Mouse (Mus musculus) adrenal gland, adult 2 months (tissue): ENCODE data around the gene Rps2. TPM values are rescaled to one million over a fixed set of nuclear protein-coding genes. Genes with fewer than 3 reads are reported as not detected.
A peak's percentile ranks its signal among the peaks of the same experiment; 100 is the strongest.
"Not testable (repeated sequence)": the region's sequence is repeated elsewhere in the genome, so short reads cannot be mapped to it uniquely, and the experiment has no call there.

Experiments
- DNase-seq: peaks from one replicate; pipeline ENCODE4 v3.0.0; 2021
- long read RNA-seq: library from polyadenylated mRNA; stranded (forward); transcript quantifications from one replicate; pipeline ENCODE4 v2.0.0, GENCODE M21; 2021
- polyA plus RNA-seq: library from polyadenylated mRNA; depleted of rRNA; stranded (reverse); fragments of >200 nt; gene quantifications from 2 replicates; pipeline ENCODE4 v1.2.3, GENCODE M21; 2012; rRNA removed
- total RNA-seq, 2 experiments: library from RNA; stranded (reverse); gene quantifications; 2 replicates each; pipeline ENCODE4 v1.2.3; 2021

The Rps2 gene
- total RNA-seq, result 100 to 1,000 TPM; 718 to 903 TPM
- 2,302 and 2,907 TPM in 2 replicates for polyA plus RNA-seq
- long read RNA-seq, transcript Rps2-208 (6 exons, 998 nt), result major isoform, 129 of 160 reads
- long read RNA-seq, transcript Rps2-201 (5 exons, 1,094 nt), result minor isoform, 25 of 160 reads
- long read RNA-seq, partial matches to known transcripts, result 1 of 160 reads
- long read RNA-seq, other reads (novel, unspliced or antisense), result 3 of 160 reads

DNA sequence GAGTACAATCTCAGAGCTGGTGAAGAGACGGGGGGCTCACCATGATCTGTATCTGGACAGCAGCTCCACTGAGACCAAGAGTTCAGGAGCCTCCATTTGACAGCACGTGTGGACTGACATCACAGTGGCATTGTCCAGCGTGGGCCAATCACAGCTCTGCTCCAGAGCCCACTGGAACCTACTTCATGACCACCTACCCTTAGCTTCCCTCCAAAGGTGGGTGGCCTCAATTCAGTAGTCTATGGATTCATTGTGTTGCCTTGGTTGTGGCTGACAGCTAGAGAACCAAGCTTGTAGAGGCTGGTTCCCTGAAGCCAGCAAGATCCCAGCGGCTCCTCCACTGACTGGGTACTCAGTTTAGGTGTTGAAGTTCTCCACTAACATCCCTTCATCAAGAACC lies at the start of gene Rps2, which contains the start of gene Rnf151:
Gene Rps2 (plus strand): TSS at position 174 of the 400 bp plus-strand sequence.
Gene Rnf151 (minus strand): TSS at position 121 of the 400 bp plus-strand sequence.
- DNase-seq, result no peak

DNA sequence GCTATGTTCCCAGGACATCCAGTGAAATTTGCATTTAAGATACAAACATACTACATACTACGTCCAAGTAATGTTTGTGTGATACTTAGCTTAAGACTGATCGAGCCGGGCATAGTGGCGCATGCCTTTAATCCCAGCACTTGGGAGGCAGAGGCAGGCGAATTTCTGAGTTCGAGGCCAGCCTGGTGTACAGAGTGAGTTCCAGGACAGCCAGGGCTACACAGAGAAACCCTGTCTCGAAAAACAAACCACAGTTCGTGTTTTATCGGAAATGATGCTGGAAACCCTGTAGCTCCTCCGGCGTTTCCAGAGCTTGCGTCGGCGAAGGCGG lies 48.7 kb upstream of the Rps2 start:
- DNase-seq, result not testable (repeated sequence)

DNA sequence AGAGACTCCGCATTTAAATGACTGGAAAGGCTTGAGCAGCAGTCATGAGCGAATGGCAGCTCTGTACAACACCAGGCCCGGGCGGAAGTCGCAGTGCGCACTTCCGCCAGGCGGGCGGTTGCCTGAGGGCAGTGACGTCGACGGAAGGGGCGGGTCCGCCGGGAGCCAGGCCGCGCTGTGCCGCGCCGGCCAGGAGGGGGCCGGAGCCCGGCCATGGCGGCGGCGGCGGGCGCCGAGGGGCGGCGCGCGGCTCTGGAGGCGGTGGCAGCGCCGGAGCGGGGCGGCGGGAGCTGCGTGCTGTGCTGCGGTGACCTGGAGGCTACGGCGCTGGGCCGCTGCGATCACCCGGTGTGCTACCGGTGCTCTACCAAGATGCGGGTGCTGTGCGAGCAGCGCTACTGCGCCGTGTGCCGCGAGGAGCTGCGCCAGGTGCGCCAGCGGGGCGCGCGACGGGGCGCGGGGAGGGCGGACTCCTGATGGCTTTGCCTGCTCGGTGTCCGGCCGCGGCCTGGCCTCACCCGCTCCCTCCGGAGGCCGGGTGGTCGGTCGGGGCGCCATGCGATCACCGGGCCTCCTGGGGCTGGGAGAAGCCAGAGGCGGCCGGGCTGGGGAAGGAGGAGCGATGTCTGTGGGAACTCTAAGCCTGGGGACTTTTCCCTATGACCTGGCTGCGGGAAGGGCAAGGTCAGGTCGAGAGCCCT lies 48.2 kb upstream of the Rps2 start, which contains the start of gene Zfp598:
Gene Zfp598 (plus strand): TSS at position 143 of the 701 bp plus-strand sequence.
- peak; percentile 97 for DNase-seq

DNA sequence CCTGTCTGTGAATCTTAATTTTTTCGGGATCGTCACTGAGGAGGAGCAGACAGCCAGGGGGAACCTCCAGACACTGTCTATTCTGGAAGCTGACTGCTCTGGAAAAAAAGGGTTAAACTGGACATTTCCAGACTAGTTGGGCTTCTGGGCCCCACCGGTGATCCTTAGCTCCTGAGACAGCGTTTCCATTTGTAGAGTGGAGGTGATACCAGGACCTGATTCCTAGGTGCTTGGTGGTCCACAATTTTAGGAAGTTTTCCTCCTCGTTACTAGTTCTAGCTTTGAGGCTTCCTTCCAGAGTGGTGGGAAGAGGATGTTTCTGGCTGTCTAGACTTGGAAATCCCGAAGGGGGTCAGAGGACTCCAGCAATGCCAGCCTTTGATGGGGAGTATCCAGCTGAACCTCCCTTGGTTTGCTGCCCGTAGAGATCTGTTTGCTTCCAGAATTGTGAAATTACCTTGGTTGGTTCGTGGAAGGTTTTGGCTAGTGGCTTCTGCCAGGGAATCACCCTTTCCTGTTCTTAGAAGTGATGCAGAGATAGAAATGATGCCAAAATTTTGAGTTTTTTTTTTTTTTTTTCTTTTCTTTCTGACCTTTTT lies 47.6 kb upstream of the Rps2 start:
- DNase-seq, result peak; percentile 40

DNA sequence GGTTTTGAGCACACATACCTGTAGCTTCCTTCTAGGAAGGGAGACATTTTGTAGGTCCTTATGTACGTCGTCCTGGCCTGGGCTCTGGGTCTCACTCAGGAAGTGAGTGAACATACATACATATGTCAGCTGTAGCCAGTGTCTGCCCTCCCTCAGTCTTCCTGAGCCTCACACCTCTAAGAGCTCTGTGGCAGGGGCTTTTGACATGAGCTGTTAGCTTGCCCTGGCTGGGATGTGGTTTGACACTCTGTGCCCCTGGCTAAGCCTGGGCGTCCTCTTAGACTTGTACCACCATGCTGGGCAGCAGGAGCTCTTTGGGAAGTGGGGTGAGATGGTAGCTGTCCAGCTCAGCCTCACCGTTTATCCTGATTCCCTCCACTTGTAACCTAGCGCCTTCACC lies 46.6 kb upstream of the Rps2 start:
- no peak for DNase-seq

DNA sequence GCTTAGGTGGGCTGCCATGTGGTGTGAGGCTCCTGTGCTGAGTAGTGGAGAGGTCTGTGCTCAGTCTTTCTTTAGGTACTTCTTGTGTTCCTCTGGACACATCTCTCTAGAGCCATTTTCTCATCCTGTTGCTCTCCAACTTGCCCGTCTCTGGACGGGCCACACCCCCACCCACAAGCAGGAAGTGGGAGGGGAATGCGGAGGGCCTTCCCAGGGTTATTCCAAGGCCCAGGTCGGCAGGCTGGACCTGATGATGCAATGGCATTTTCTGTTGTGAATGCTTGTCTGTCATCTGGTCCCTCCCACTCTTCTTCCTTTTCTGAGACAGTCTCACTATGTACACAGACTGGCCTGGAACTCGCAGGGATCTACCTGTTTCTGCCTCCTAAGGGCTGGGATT lies 45.8 kb upstream of the Rps2 start:
- DNase-seq, result peak; percentile 87

DNA sequence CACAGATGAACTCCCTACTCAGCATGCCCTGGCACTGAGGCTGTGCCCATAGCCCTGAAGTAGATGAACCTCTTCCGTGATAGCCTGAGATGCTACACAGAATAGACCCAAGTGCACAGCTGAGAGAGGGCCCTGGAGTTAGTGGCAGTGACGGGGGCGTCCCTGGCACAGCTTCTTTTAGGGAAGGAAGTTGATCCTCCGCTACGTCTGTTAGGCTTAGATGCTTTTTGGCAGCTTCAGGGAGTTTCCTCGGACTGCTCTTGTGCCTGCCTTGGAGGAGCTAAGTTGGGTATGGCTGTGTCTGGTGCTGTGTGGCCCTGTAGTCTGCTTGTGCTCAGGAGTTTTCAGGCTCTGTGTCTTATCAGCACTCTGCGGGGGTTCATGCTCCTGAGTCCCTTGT lies 43.6 kb upstream of the Rps2 start:
- DNase-seq, result no peak

DNA sequence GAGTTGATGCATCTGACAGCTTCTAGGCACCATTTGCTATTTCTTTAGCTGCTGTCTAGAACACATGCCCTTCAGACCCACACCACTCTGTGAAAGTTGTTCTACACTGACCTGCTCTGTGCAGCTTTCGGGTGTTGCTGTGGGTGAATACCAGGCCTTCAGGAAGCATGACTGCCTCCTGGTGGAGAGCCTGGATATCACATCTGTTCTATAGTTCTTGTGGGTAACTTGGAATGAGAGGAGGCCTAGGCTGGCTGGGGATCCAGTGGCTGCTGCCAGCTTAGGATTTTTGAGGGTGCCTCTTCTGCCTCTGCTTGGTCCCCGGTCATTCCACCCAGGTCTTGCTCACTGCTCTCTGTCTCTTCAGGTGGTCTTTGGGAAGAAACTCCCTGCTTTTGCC lies 41.7 kb upstream of the Rps2 start:
- no peak for DNase-seq

DNA sequence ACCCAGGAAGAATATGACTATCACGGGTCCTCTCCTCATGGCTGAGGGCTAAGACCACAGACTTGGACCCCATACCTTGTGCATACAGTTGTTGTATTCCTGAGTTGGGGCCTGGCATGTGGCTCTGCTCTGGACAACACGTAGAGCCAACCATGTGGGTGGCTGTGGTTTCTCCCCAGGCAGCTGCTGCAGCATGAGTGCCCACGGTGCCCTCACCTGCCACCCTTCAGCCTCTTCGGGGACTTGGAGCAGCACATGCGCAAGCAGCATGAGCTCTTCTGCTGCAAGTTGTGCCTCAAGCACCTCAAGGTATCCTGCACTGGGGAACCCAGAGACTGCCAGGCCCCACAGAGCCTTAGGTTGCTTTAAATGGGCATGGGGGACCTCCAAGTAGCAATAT lies 41.0 kb upstream of the Rps2 start:
- DNase-seq, result no peak

DNA sequence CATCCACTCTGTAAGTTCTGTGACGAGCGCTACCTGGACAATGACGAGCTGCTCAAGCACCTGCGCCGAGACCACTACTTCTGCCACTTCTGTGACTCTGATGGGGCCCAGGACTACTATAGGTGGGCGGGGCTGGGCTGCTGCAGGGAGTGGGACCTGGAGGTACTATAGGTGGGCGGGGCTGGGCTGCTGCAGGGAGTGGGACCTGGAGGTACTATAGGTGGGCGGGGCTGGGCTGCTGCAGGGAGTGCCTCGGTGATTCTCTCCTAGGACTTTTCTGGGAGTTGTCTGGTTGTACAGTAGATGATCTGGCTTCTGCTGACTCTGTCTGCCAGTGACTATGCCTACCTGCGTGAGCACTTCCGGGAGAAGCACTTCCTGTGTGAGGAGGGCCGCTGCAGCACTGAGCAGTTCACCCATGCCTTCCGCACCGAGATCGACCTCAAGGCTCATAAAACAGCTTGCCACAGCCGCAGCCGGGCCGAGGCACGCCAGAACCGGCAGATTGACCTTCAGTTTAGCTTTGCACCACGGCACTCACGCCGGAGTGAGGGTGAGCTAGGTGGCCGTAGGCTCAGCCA lies 40.3 kb upstream of the Rps2 start:
- no peak for DNase-seq

DNA sequence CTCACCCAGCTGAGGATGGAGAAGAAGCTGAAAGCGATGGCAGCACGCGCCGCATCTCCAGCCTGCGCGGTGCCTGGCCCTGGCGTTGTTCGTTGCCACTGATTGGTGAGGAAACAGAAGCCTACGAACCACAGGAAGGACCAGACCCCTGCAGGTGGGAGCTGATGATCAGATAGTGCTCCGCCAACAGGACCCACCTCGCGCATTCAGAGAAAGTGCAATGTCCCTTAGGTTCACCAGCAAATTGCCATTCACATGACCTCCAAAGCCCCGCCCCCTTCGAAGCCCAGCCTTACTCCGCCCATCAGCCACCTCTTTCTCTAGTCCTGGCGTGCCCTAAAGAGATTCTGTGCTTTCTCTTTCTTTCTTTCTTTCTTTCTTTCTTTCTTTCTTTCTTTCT lies 31.4 kb upstream of the Rps2 start:
- DNase-seq, result peak; percentile 49

DNA sequence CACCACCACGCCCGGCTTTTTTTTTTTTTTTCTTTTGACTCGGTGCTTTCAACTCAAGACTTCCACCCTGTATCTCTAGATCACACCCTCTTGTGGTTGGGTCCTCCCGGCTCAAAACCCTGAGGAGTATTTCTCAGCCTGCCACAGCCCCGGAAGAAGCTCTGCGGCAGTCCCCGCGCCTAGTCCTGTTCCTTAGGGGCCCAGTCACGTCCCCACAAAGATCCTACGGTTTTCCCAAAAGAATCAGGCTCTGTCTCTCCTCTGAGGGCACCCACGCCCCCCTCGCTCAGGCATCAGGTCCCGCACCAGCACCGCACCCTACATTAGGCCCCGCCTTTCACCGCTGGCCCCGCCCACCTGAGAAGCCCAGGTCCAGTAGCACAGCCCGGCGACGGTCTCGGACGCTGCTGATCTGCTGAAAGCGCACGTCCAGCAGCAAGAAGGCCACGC lies 30.7 kb upstream of the Rps2 start:
- DNase-seq, result peak; percentile 75

DNA sequence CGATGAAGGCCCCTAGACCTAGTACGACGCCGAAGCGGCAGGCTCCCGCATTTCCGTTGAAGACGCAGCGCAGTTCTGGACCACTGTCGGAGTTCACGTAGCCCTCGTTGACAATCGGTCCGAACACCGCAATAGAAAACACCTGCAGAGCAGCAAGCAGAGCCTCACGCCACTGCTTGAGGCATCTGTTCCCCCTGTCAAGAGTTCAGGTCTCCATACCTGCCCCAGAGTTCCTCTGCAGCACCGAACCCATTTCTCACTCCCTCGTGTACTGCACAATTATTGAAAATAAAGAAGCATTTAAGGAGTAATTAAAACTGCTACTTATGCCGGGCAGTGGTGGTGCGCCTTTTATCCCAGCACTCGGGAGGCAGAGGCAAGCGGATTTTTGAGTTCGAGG lies 30.3 kb upstream of the Rps2 start:
- DNase-seq, result no peak

DNA sequence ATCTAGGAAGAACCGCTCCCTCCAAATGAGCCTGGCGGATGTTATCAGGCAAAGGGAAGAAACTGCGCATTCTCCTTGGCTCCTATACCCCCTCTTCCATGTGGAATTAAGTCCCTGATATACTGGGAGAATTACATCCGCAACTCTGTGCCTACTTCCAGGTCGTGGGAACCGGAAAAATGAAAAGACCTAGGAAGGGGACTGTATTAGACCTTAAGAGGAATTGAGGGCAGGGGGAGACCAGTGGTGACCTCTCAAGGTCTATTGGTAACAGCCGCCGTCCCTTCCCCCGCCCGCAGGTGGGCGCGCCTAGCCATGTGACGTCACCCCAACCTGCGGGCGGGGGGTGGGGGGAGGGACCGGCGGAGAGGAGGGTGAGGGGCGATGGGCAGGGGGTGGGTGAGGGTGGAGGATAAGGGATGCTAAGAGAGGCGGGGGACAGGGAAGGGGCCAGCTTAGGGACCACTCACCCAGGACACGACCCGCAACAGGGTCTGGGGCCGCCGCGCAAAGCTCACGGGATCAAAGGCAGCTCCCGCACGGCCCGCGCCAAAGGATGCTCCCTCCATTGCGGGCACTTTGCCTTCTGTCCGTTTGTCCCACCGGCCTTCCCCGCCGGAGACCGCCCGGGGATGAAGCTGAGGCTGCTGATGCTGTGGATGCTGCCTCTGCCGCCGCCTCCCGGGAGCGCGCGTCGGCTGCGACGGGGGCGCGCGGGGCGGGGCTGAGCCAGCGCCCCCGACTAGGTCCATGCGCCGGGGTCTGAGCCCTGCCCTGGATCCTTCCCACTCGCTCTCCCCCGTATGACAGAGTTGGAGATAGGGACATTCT lies 28.4 kb upstream of the Rps2 start, which contains the start of gene Syngr3:
Gene Syngr3 (minus strand): TSS at position 705 of the 831 bp plus-strand sequence.
- DNase-seq, result no peak

DNA sequence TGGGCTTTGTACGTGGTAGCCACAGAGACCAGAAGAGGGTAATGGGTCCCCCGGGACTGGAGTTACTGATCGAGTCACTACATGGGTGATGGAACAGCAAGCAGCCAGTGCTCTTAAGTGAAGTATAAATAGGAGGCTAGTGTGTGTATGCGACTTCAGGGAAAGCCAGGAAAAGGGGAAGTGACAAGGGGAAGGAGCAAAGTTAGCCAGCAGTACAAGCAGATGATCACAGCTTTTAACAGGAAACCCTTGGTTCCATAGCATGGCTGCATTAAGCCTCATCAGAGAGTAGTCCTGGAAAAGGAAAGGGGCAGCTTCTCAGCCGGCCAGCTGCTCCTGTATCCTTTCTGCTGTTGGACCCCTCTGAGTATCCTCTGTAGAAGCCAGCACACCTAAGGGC lies 25.5 kb upstream of the Rps2 start:
- no peak for DNase-seq

DNA sequence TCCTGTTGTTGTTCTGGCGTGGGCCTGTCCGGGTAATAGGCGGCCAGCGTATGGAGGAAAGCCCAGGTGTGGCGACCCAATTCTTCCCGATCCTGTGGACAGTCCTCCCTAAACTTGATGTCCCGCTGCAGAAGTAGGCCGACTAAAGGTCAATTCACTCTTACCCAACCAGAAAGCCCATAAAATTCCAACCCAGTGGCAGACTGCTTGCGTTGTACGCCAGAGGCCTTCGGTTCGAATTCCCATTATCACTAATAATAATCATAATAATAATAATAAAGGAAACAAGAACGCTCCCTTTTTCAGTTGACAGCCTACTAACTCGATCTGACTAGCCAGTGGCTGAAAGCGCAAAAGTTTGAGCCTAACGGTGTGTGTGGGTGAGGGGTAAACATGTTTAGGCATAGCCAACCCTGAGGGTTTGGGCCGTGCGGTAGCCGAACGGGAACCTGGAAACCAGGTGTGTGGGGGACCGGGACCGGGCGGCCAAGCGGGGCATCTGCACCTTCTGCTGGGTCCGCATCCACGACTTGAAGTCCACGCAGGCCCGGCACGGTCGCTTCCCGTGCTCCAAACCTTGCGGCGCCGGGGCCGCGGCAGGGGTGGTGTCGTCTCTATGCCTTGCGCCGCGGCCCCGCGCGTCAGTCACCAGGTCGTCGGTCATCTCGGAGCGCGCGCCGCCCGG lies 22.4 kb upstream of the Rps2 start:
- DNase-seq, result no peak

DNA sequence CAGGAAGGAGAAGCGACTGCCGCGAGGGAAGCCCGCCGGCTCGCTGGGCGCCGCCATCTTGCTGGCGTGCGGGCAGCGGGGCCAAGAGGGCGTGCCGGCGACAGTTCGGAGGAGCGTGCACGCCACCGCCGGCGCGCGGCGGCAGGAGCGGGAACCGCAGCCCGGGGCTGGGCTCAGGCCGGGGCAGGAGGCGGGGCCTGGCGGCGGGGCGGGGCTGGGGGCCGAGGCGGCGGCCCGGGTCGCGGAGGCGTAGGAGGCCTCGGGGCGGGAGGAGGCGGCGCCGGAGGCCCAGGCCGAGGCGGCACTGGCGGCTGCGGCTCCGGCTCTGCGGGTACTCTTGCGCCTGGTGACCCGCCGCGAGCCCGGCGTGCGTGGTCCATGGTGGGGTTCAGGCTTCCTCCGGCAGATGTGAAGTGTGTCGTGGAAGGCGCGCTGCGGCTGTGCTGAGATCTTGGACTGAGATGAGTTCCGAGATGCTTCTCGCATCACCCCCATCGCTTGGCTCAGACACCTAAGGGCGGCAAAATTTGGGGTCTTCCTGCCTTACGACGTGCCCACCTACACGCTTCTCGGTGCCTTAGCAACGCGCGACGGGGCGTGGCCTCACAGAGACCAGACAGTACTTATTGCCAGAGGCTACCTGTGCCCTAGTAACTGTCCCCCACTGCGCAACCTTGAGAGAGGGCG lies 21.8 kb upstream of the Rps2 start, which contains the start of the genes Gfer and Noxo1:
Gene Gfer (minus strand): TSS at position 146 of the 687 bp plus-strand sequence.
Gene Noxo1 (plus strand): TSS at position 224 of the 687 bp plus-strand sequence.
- DNase-seq, result peak; percentile 97

DNA sequence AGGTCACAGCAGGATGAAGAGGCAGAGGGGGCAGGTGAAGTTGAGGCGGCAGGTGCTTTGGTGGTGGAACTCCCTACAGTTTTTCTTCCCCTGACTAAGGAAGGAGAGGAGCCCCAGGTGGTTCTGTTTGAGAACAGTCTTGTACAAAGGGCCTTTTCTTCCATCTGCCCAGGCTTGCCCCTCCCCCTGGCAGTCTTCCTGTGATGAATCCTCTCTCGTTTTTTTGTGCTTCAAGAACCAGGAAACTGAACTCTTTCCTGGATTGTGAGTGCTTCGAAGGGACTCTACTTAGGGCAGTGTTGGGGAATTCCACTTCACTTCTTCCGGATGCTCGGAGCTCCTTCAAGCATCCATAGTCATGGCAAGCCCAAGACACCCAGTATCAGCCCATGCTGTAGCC lies 19.9 kb upstream of the Rps2 start:
- no peak for DNase-seq

DNA sequence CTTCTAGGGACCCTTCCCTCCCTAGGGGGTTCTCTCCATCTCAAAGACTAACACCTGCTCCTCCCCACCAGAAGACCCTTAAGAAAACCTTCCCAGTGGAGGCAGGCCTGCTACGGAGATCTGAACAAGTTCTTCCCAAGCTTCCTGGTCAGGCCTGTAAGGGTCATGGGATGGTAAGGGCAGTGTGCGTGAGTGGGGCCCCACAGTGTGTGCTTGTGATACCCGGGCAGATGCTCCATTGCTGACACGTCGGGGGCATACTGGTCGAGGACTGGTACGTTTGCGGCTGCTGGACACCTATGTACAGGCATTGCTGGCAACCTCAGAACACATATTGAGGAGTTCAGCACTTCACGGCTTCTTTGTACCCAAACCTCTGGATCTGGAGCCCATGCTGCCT lies 19.2 kb upstream of the Rps2 start:
- no peak for DNase-seq

DNA sequence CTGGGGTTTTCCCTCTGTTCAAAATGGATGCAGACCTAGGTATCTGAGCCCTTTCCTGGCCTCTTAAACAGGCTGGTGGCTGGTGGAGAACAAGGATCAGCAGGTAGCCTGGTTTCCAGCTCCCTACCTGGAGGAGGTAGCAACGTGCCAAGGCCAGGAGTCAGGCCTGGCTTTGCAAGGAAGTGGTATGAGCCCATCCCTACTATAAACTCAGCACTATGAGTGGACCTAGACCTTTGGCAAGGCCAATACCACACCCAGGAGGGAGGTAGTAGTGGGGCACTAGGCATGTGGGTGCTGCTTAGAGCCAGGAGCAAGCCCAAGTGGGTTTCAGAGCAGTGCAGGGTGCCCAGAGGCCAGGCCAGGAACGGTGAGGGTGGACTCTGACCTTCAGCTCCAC lies 18.4 kb upstream of the Rps2 start:
- DNase-seq, result no peak

DNA sequence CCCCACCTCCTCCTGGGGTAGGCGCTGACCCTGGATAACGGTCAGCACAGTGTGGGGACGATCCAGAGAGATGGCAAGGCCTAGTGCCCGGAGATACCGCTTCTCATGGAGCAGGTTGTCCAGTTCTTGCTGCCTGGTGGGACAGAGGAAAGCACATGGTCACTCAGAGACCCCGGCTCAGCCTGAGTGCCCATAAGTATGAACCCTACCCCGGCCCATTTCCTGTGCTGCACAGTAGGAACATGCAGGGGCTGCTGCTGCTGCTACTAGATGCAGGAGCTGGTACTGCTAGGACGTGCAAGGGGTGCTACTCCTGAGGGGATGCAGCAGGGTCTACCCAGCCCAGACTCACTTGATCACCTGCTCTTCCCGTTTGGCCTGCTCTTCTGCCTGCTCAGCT lies 16.7 kb upstream of the Rps2 start:
- DNase-seq, result no peak
